Mouse (Mus musculus) neural tube, embryonic 11.5 days (tissue): ENCODE data around the gene Igbp1b. TPM values are rescaled to one million over a fixed set of nuclear protein-coding genes. Genes with fewer than 3 reads are reported as not detected.
A peak's percentile ranks its signal among the peaks of the same experiment; 100 is the strongest.

Experiments used
- ATAC-seq: fragments of 200-750 bp; cut with Nextera tagmentation; 2 replicates; pipeline ENCODE4 v1.8.0; 2017; ENCODE audit warnings: moderate number of reproducible peaks, mild to moderate bottlenecking, moderate TSS enrichment, moderate library complexity; ENCODE audit not compliant: insufficient read depth, low FRiP score, low TSS enrichment
- DNase-seq: peaks from one replicate; pipeline ENCODE4 v3.0.0-alpha.2; 2015; ENCODE audit warnings: low spot score
- H3K27ac ChIP-seq: fragments of 300-500 bp; sonication (generic); 2 replicates; pipeline ENCODE4 v1.5.1; 2014; ENCODE audit warnings: low read depth, mild to moderate bottlenecking, low read length
- H3K27me3 ChIP-seq: fragments of 300-500 bp; sonication (generic); 2 replicates; pipeline ENCODE4 v1.6.1; 2014; ENCODE audit warnings: mild to moderate bottlenecking, low read length, mixed read lengths; ENCODE audit not compliant: control insufficient read depth, insufficient read depth
- H3K36me3 ChIP-seq: fragments of 300-500 bp; sonication (generic); 2 replicates; pipeline ENCODE4 v1.6.1; 2014; ENCODE audit warnings: mild to moderate bottlenecking, low read length, moderate library complexity, mixed read lengths; ENCODE audit not compliant: control insufficient read depth, insufficient read depth
- H3K4me1 ChIP-seq: fragments of 300-500 bp; sonication (generic); 2 replicates; pipeline ENCODE4 v1.6.1; 2014; ENCODE audit warnings: low read length, mixed read lengths; ENCODE audit not compliant: control insufficient read depth, insufficient read depth
- H3K4me2 ChIP-seq: fragments of 300-500 bp; sonication (generic); 2 replicates; pipeline ENCODE4 v1.6.1; 2014; ENCODE audit warnings: low read depth, mild to moderate bottlenecking, moderate library complexity
- H3K4me3 ChIP-seq: fragments of 300-500 bp; sonication (generic); 2 replicates; pipeline ENCODE4 v1.5.1; 2014; ENCODE audit warnings: low read depth, low read length
- H3K9ac ChIP-seq: fragments of 300-500 bp; sonication (generic); 2 replicates; pipeline ENCODE4 v1.6.1; 2014; ENCODE audit warnings: mild to moderate bottlenecking, low read length
- H3K9me3 ChIP-seq: fragments of 300-500 bp; sonication (generic); 2 replicates; pipeline ENCODE4 v1.6.1; 2016; ENCODE audit warnings: low read length; ENCODE audit not compliant: control insufficient read depth
- WGBS: fragments of 180-500 bp; shearing (Covaris S2); extraction: QIAGEN DNeasy Blood & Tissue Kit; methylation state at CpG from one replicate; pipeline ENCODE4 v1.1.7; 2014; 5-methylcytosine and 5-hydroxymethylcytosine counted together
- polyA plus RNA-seq: library from polyadenylated mRNA; unstranded; fragments of >200 nt; fragmentation: Nextera tagmentation; extraction: Ambion mirVana; gene quantifications from 2 replicates; pipeline ENCODE4 v1.2.1, GENCODE M21; 2014

Igbp1b gene
- not detected in 2 replicates for polyA plus RNA-seq

GRCm38 (mm10) chr6:138658516-138658915 lies at the start of gene Igbp1b:
TSS of gene Igbp1b (minus strand) at chr6:138658544.
- H3K36me3 ChIP-seq, result no peaks in the 10 kb centered on the region
- no peak for ATAC-seq
- no peak within 1 kb of the TSS for H3K27ac ChIP-seq
- no peak within 1 kb of the TSS for H3K4me2 ChIP-seq
- 81% methylated on average over 3 of the region's 3 CpGs for WGBS
- no peak within 1 kb of the TSS for H3K9ac ChIP-seq
- no peak within 1 kb of the TSS for H3K4me3 ChIP-seq
- no peaks in the 10 kb centered on the region for H3K9me3 ChIP-seq
- H3K27me3 ChIP-seq, result no peaks in the 10 kb centered on the region
- no peaks in the 10 kb centered on the region for H3K4me1 ChIP-seq
- no peak for DNase-seq

GRCm38 (mm10) chr6:138682959-138683358 lies 24.6 kb upstream of the Igbp1b start:
- H3K4me2 ChIP-seq, result no peak overlapping the region
- DNase-seq, result no peak
- H3K27me3 ChIP-seq, result no peaks in the 10 kb centered on the region
- H3K4me3 ChIP-seq, result no peak overlapping the region
- no peak for ATAC-seq
- no peaks in the 10 kb centered on the region for H3K36me3 ChIP-seq
- no peaks in the 10 kb centered on the region for H3K4me1 ChIP-seq
- H3K9me3 ChIP-seq, result no peaks in the 10 kb centered on the region
- no peak overlapping the region for H3K9ac ChIP-seq
- no peak overlapping the region for H3K27ac ChIP-seq

- 4% methylated on average over 2 of the region's 2 CpGs for WGBS
- no peaks in the 10 kb centered on the region for H3K4me1 ChIP-seq
- peak; percentile 14 for DNase-seq
Measured at GRCm38 (mm10) chr6:138672704-138673141, 14.4 kb upstream of the Igbp1b start.

GRCm38 (mm10) chr6:138665416-138665815 lies 7.1 kb upstream of the Igbp1b start:
- Histone ChIP-seq H3K27me3 (no peaks in the 10 kb centered on the region), H3K27ac (no peak overlapping the region), H3K4me2 (no peak overlapping the region), H3K4me3 (no peak overlapping the region), H3K9ac (no peak overlapping the region), H3K36me3 (no peaks in the 10 kb centered on the region), H3K9me3 (no peaks in the 10 kb centered on the region), H3K4me1 (no peaks in the 10 kb centered on the region)
- DNase-seq, result no peak
- WGBS, result 71% methylated on average over 3 of the region's 3 CpGs
- 0 out of 2 replicates have a peak, but pooled peaks have one; percentile 14 for ATAC-seq

More at GRCm38 (mm10) chr6:138672704-138673141, 14.4 kb upstream of the Igbp1b start:
- Histone ChIP-seq H3K27me3 (no peaks in the 10 kb centered on the region), H3K4me2 (no peak overlapping the region), H3K27ac (no peak overlapping the region), H3K4me3 (no peak overlapping the region), H3K9ac (no peak overlapping the region), H3K9me3 (no peaks in the 10 kb centered on the region), H3K36me3 (no peaks in the 10 kb centered on the region)
- peak; percentile 20; the same call in 1 of the 2 replicates for ATAC-seq

- Histone ChIP-seq H3K4me2 (no peak overlapping the region), H3K4me1 (no peaks in the 10 kb centered on the region), H3K27me3 (no peaks in the 10 kb centered on the region), H3K9me3 (no peaks in the 10 kb centered on the region), H3K9ac (no peak overlapping the region), H3K4me3 (no peak overlapping the region), H3K27ac (no peak overlapping the region), H3K36me3 (no peaks in the 10 kb centered on the region)
- DNase-seq (no peak), ATAC-seq (no peak)
- 98% methylated on average over 2 of the region's 2 CpGs for WGBS
Measured at GRCm38 (mm10) chr6:138645604-138646003, 12.7 kb downstream of the Igbp1b start.

GRCm38 (mm10) chr6:138639351-138639750 lies 19.0 kb downstream of the Igbp1b start:
- Histone ChIP-seq H3K4me1 (no peaks in the 10 kb centered on the region), H3K9me3 (no peaks in the 10 kb centered on the region), H3K27me3 (no peaks in the 10 kb centered on the region), H3K36me3 (no peaks in the 10 kb centered on the region), H3K9ac (no peak overlapping the region), H3K4me2 (no peak overlapping the region), H3K27ac (no peak overlapping the region), H3K4me3 (no peak overlapping the region)
- ATAC-seq (no peak; the same call in 1 of the 2 replicates), DNase-seq (no peak)
- WGBS, result 73% methylated on average over 4 of the region's 4 CpGs

GRCm38 (mm10) chr6:138620786-138621185 lies 37.6 kb downstream of the Igbp1b start:
- H3K9ac ChIP-seq, result no peak overlapping the region
- H3K27me3 ChIP-seq, result no peaks in the 10 kb centered on the region
- no peak overlapping the region for H3K4me3 ChIP-seq
- H3K27ac ChIP-seq, result no peak overlapping the region
- H3K4me1 ChIP-seq, result no peaks in the 10 kb centered on the region
- H3K4me2 ChIP-seq, result no peak overlapping the region
- no peak for ATAC-seq
- no peak for DNase-seq
- no peaks in the 10 kb centered on the region for H3K36me3 ChIP-seq
- no peaks in the 10 kb centered on the region for H3K9me3 ChIP-seq

- no peak overlapping the region for H3K9ac ChIP-seq
- H3K36me3 ChIP-seq, result no peaks in the 10 kb centered on the region
- H3K9me3 ChIP-seq, result no peaks in the 10 kb centered on the region
- WGBS, result 85% methylated on average over 3 of the region's 3 CpGs
- no peaks in the 10 kb centered on the region for H3K4me1 ChIP-seq
- DNase-seq (no peak), ATAC-seq (no peak)
- no peak overlapping the region for H3K27ac ChIP-seq
- H3K4me2 ChIP-seq, result no peak overlapping the region
- no peaks in the 10 kb centered on the region for H3K27me3 ChIP-seq
- no peak overlapping the region for H3K4me3 ChIP-seq
Measured at GRCm38 (mm10) chr6:138618396-138618795, 39.9 kb downstream of the Igbp1b start.
